14 mouse cellular contexts compared by ENCODE assay signal in the genomic region with DNA sequence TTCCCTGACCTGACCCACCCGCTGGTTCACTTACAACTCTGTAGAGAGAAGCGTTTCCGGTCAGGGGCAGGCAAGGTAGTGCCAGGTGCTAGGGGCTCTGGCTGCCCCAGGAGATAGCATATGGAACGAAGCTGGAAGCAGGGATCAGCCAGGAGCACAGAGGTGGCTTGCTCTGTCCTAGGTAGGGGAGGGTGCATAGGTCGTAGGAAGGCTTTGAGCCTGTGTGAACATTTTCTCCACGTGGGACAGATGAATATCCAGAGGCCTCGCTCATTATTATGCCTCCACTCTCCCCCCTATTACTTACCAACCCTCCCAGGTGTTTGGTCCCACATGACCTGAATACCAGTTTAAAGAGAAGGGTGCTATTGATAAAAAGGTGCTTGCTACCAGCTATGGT. TPM values are rescaled to one million over a fixed set of nuclear protein-coding genes. Genes with fewer than 3 reads are reported as not detected.
DNase-seq lines count a peak whose midpoint lies in the region; ATAC-seq and TF ChIP-seq lines count a peak whose summit lies in the region.
"Had no signal": no experiment of that assay in that cellular context is flagged by ENCODE, and none has a peak within 500 bp of the region (broad histone marks: within the 10 kb centered on the region; RNA-seq: fewer than 3 reads in every experiment).

No protein-coding gene starts in this region.

- no peak overlapping the region for H3K9ac ChIP-seq in hindbrain, postnatal 0 days (replicated peaks; ENCODE audit: low read length)
- no peak overlapping the region for H3K9ac ChIP-seq in hindbrain, embryonic 14.5 days
- H3K9ac ChIP-seq: forebrain, embryonic 15.5 days; hindbrain, embryonic 15.5 days had no signal

- ATAC-seq in hindbrain, postnatal 0 days = no peak
- no peak for ATAC-seq in hindbrain, embryonic 14.5 days (ENCODE audit: low FRiP score)

- H3K27me3 ChIP-seq in cerebellum, adult 2 months (ENCODE audit: control insufficient read depth, insufficient read depth, low read length) = no peaks in the 10 kb centered on the region
- H3K27me3 ChIP-seq in hindbrain, postnatal 0 days (ENCODE audit: insufficient read depth, low read length) = no peaks in the 10 kb centered on the region
- H3K27me3 ChIP-seq in hindbrain, embryonic 14.5 days (ENCODE audit: control insufficient read depth, insufficient read depth, low read length) = no peaks in the 10 kb centered on the region
- no peaks in the 10 kb centered on the region for H3K27me3 ChIP-seq in embryonic facial prominence, embryonic 10.5 days (replicated peaks; ENCODE audit: low read depth, poor library complexity, severe bottlenecking)
- no peaks in the 10 kb centered on the region for H3K27me3 ChIP-seq in myocyte (ENCODE audit: control insufficient read depth, insufficient read depth, insufficient read length)
- no peaks in the 10 kb centered on the region for H3K27me3 ChIP-seq in thymus, adult 2 months (ENCODE audit: control insufficient read depth, insufficient read depth, low read length)
- H3K27me3 ChIP-seq: forebrain, embryonic 15.5 days; hindbrain, embryonic 15.5 days; limb, embryonic 13.5 days had no signal

- peaks cover 33% of the 10 kb centered on the region for H3K36me3 ChIP-seq in hindbrain, postnatal 0 days (ENCODE audit: insufficient read depth, low read length)
- H3K36me3 ChIP-seq in hindbrain, embryonic 14.5 days (replicated peaks; ENCODE audit: control insufficient read depth, insufficient read depth) = peaks cover 54% of the 10 kb centered on the region
- peaks cover 68% of the 10 kb centered on the region for H3K36me3 ChIP-seq in embryonic facial prominence, embryonic 10.5 days (replicated peaks)
- H3K36me3 ChIP-seq in myocyte (ENCODE audit: control insufficient read depth, insufficient read depth) = peaks cover 3% of the 10 kb centered on the region
- H3K36me3 ChIP-seq in thymus, adult 2 months (ENCODE audit: control insufficient read depth, insufficient read depth, low read length) = peaks cover 11% of the 10 kb centered on the region

- H3K79me2 ChIP-seq in myocyte (ENCODE audit: control insufficient read depth, insufficient read depth) = peaks cover 7% of the 10 kb centered on the region

- no peak overlapping the region for H3K27ac ChIP-seq in cerebellum, adult 2 months (ENCODE audit: insufficient read depth, low read length)
- H3K27ac ChIP-seq in hindbrain, postnatal 0 days = peak overlapping the region; percentile 20; the same call in 1 of the 2 replicates
- no peak overlapping the region for H3K27ac ChIP-seq in hindbrain, embryonic 14.5 days
- H3K27ac ChIP-seq in embryonic facial prominence, embryonic 10.5 days (replicated peaks) = no peak overlapping the region
- no peak overlapping the region for H3K27ac ChIP-seq in thymus, adult 2 months (ENCODE audit: control insufficient read depth, insufficient read depth, low read length)
- H3K27ac ChIP-seq: forebrain, embryonic 15.5 days; hindbrain, embryonic 15.5 days; kidney, postnatal 0 days had no signal

- DNase-seq in cerebellum, adult 2 months = peak; percentile 25 to 38
- DNase-seq in cerebellum, postnatal 10 days = no peak
- no peak for DNase-seq in hindbrain, postnatal 0 days (ENCODE audit: low spot score)
- DNase-seq in hindbrain, embryonic 14.5 days (ENCODE audit: low spot score) = no peak
- no peak for DNase-seq in embryonic facial prominence, embryonic 10.5 days (ENCODE audit: low spot score)
- DNase-seq in thymus, postnatal 0 days (ENCODE audit: low spot score) = no peak
- DNase-seq in thymus, adult 2 months = no peak

- H3K4me2 ChIP-seq in hindbrain, postnatal 0 days (ENCODE audit: low read depth, low read length) = no peak overlapping the region
- H3K4me2 ChIP-seq in hindbrain, embryonic 14.5 days (replicated peaks) = no peak overlapping the region
- no peak overlapping the region for H3K4me2 ChIP-seq in myocyte (ENCODE audit: low read depth)

- H3K4me3 ChIP-seq in cerebellum, adult 2 months (replicated peaks; ENCODE audit: insufficient read depth, low read depth, low read length) = no peak overlapping the region
- no peak overlapping the region for H3K4me3 ChIP-seq in hindbrain, postnatal 0 days (ENCODE audit: low read length)
- no peak overlapping the region for H3K4me3 ChIP-seq in hindbrain, embryonic 14.5 days (replicated peaks; ENCODE audit: low read length)
- H3K4me3 ChIP-seq in embryonic facial prominence, embryonic 10.5 days = peak overlapping the region; percentile 32; the same call in 1 of the 2 replicates
- H3K4me3 ChIP-seq in myocyte = no peak overlapping the region
- no peak overlapping the region for H3K4me3 ChIP-seq in thymus, adult 2 months (ENCODE audit: control insufficient read depth, insufficient read depth, low read length)
- H3K4me3 ChIP-seq: forebrain, embryonic 15.5 days; hindbrain, embryonic 15.5 days had no signal

- H3K9me3 ChIP-seq in hindbrain, postnatal 0 days (ENCODE audit: low read length) = no peaks in the 10 kb centered on the region
- H3K9me3 ChIP-seq in hindbrain, embryonic 14.5 days (ENCODE audit: control insufficient read depth, low read length) = no peaks in the 10 kb centered on the region
- no peaks in the 10 kb centered on the region for H3K9me3 ChIP-seq in embryonic facial prominence, embryonic 10.5 days
- H3K9me3 ChIP-seq: forebrain, embryonic 15.5 days; hindbrain, embryonic 15.5 days; limb, embryonic 13.5 days had no signal

- H3ac ChIP-seq in myocyte (ENCODE audit: control insufficient read depth, insufficient read length) = no peak overlapping the region

- no peak for TF ChIP-seq CTCF in cerebellum, adult 2 months (IDR thresholded peaks at IDR 0.05; ENCODE audit: borderline replicate concordance, insufficient read depth, low read depth, low read length)
- no peak for TF ChIP-seq CTCF in hindbrain, postnatal 0 days (IDR thresholded peaks at IDR 0.05; ENCODE audit: low read depth)
- TF ChIP-seq CTCF in thymus, adult 2 months (IDR thresholded peaks at IDR 0.05; ENCODE audit: borderline replicate concordance, control insufficient read depth, extremely low read depth, insufficient read depth, low read length, poor library complexity) = no peak

- no peak for TF ChIP-seq POLR2A in cerebellum, adult 2 months (IDR thresholded peaks at IDR 0.05; ENCODE audit: borderline replicate concordance, insufficient read depth, low read length)
- no peak for TF ChIP-seq POLR2A in myocyte (IDR thresholded peaks at IDR 0.05; ENCODE audit: insufficient read length, low read depth)
- TF ChIP-seq POLR2A in thymus, adult 2 months (IDR thresholded peaks at IDR 0.05; ENCODE audit: control insufficient read depth, extremely low read depth, insufficient read depth, low read length, poor library complexity) = no peak

- WGBS in cerebellum, adult 2 months = 59% methylated on average over 7 of the region's 7 CpGs
- 73% methylated on average over 7 of the region's 7 CpGs for WGBS in hindbrain, postnatal 0 days
- 82% methylated on average over 7 of the region's 7 CpGs for WGBS in hindbrain, embryonic 14.5 days
- WGBS in embryonic facial prominence, embryonic 10.5 days = 75% methylated on average over 7 of the region's 7 CpGs
- 77% methylated on average over 7 of the region's 7 CpGs for WGBS in thymus, adult 2 months

- peaks cover 7% of the 10 kb centered on the region; the same call in 1 of the 2 replicates for H3K4me1 ChIP-seq in cerebellum, adult 2 months (ENCODE audit: control insufficient read depth, insufficient read depth, low read length)
- peaks cover 8% of the 10 kb centered on the region; the same call in 1 of the 2 replicates for H3K4me1 ChIP-seq in hindbrain, postnatal 0 days (ENCODE audit: insufficient read depth, low read length)
- H3K4me1 ChIP-seq in hindbrain, embryonic 14.5 days (replicated peaks; ENCODE audit: control insufficient read depth, insufficient read depth, low read length) = peaks cover 13% of the 10 kb centered on the region
- peaks cover 48% of the 10 kb centered on the region for H3K4me1 ChIP-seq in embryonic facial prominence, embryonic 10.5 days
- peaks cover 18% of the 10 kb centered on the region for H3K4me1 ChIP-seq in thymus, adult 2 months (replicated peaks; ENCODE audit: control insufficient read depth, insufficient read depth, low read length)

RNA-seq across cellular contexts. Expression of gene Amigo3, which starts 0.5 kb away (rescaled TPM):
- 2.7 TPM in 2 replicates for polyA plus RNA-seq in cerebellum, adult 2 months (2012; rRNA removed)
- 4.8 and 6.1 TPM in 2 replicates for total RNA-seq in hindbrain, postnatal 0 days (2014; rRNA removed)
- 1.8 and 2.1 TPM in 2 replicates for polyA plus RNA-seq in hindbrain, postnatal 0 days (2015; fragmentation: Nextera tagmentation; extraction: Ambion mirVana)
- polyA plus RNA-seq in hindbrain, embryonic 14.5 days (2014; fragmentation: Nextera tagmentation; extraction: Ambion mirVana) = 2.4 and 2.9 TPM in 2 replicates
- 2.7 and 2.8 TPM in 2 replicates for polyA plus RNA-seq in embryonic facial prominence, embryonic 10.5 days (2016; fragmentation: Nextera tagmentation; extraction: Ambion mirVana)
- 1.8 TPM for polyA plus RNA-seq in myocyte (2012; fragmentation: generic; extraction: Trizol)
- 1.7 and 2.0 TPM in 2 replicates for polyA plus RNA-seq in thymus, postnatal 0 days (2015; fragmentation: Nextera tagmentation; extraction: Ambion mirVana)
- polyA plus RNA-seq in thymus, adult 2 months (2012; rRNA removed) = 4.5 and 4.8 TPM in 2 replicates

RNA-seq across cellular contexts. Expression of gene Gmppb, which starts 3.4 kb away (rescaled TPM):
- 16.5 and 28.7 TPM in 2 replicates for polyA plus RNA-seq in cerebellum, adult 2 months (2012; rRNA removed)
- total RNA-seq in hindbrain, postnatal 0 days (2014; rRNA removed) = 13.0 and 13.3 TPM in 2 replicates
- polyA plus RNA-seq in hindbrain, postnatal 0 days (2015; fragmentation: Nextera tagmentation; extraction: Ambion mirVana) = 17.1 and 18.1 TPM in 2 replicates
- polyA plus RNA-seq in hindbrain, embryonic 14.5 days (2014; fragmentation: Nextera tagmentation; extraction: Ambion mirVana) = 17.7 and 18.2 TPM in 2 replicates
- polyA plus RNA-seq in embryonic facial prominence, embryonic 10.5 days (2016; fragmentation: Nextera tagmentation; extraction: Ambion mirVana) = 23.3 and 26.1 TPM in 2 replicates
- 32.0 TPM for polyA plus RNA-seq in myocyte (2012; fragmentation: generic; extraction: Trizol)
- 29.9 TPM in 2 replicates for polyA plus RNA-seq in thymus, postnatal 0 days (2015; fragmentation: Nextera tagmentation; extraction: Ambion mirVana)
- 18.0 and 20.9 TPM in 2 replicates for polyA plus RNA-seq in thymus, adult 2 months (2012; rRNA removed)

RNA-seq across cellular contexts. Expression of gene Mst1, which starts 27.8 kb away (rescaled TPM):
- 0.13 TPM in 1 of 2 replicates, not detected in the other for polyA plus RNA-seq in cerebellum, adult 2 months (2012; rRNA removed)
- 0.29 TPM in 1 of 2 replicates, not detected in the other for total RNA-seq in hindbrain, postnatal 0 days (2014; rRNA removed)
- not detected in 2 replicates for polyA plus RNA-seq in hindbrain, postnatal 0 days (2015; fragmentation: Nextera tagmentation; extraction: Ambion mirVana)
- polyA plus RNA-seq in hindbrain, embryonic 14.5 days (2014; fragmentation: Nextera tagmentation; extraction: Ambion mirVana) = not detected in 2 replicates
- 0.43 and 0.69 TPM in 2 replicates for polyA plus RNA-seq in embryonic facial prominence, embryonic 10.5 days (2016; fragmentation: Nextera tagmentation; extraction: Ambion mirVana)
- polyA plus RNA-seq in myocyte (2012; fragmentation: generic; extraction: Trizol) = 0.65 TPM
- 1.5 and 3.1 TPM in 2 replicates for polyA plus RNA-seq in thymus, postnatal 0 days (2015; fragmentation: Nextera tagmentation; extraction: Ambion mirVana)
- polyA plus RNA-seq in thymus, adult 2 months (2012; rRNA removed) = 3.3 and 3.5 TPM in 2 replicates
- total RNA-seq: layer of hippocampus, postnatal 36 days; monocyte, adult 5-6 weeks had no signal
- polyA plus RNA-seq: forebrain, embryonic 15.5 days had no signal

RNA-seq across cellular contexts. Expression of gene Rnf123, which starts 30.7 kb away (rescaled TPM):
- polyA plus RNA-seq in cerebellum, adult 2 months (2012; rRNA removed) = 184 and 213 TPM in 2 replicates
- total RNA-seq in hindbrain, postnatal 0 days (2014; rRNA removed) = 59.0 and 60.4 TPM in 2 replicates
- polyA plus RNA-seq in hindbrain, postnatal 0 days (2015; fragmentation: Nextera tagmentation; extraction: Ambion mirVana) = 41.8 and 43.8 TPM in 2 replicates
- 49.9 and 50.9 TPM in 2 replicates for polyA plus RNA-seq in hindbrain, embryonic 14.5 days (2014; fragmentation: Nextera tagmentation; extraction: Ambion mirVana)
- 32.7 and 34.1 TPM in 2 replicates for polyA plus RNA-seq in embryonic facial prominence, embryonic 10.5 days (2016; fragmentation: Nextera tagmentation; extraction: Ambion mirVana)
- 33.4 TPM for polyA plus RNA-seq in myocyte (2012; fragmentation: generic; extraction: Trizol)
- 27.9 and 37.9 TPM in 2 replicates for polyA plus RNA-seq in thymus, postnatal 0 days (2015; fragmentation: Nextera tagmentation; extraction: Ambion mirVana)
- polyA plus RNA-seq in thymus, adult 2 months (2012; rRNA removed) = 221 and 246 TPM in 2 replicates

RNA-seq across cellular contexts. Expression of gene Apeh, which starts 42.0 kb away (rescaled TPM):
- polyA plus RNA-seq in cerebellum, adult 2 months (2012; rRNA removed) = 69.6 and 83.5 TPM in 2 replicates
- total RNA-seq in hindbrain, postnatal 0 days (2014; rRNA removed) = 47.8 and 53.3 TPM in 2 replicates
- 39.6 and 40.4 TPM in 2 replicates for polyA plus RNA-seq in hindbrain, postnatal 0 days (2015; fragmentation: Nextera tagmentation; extraction: Ambion mirVana)
- 44.8 and 48.7 TPM in 2 replicates for polyA plus RNA-seq in hindbrain, embryonic 14.5 days (2014; fragmentation: Nextera tagmentation; extraction: Ambion mirVana)
- 68.3 and 72.8 TPM in 2 replicates for polyA plus RNA-seq in embryonic facial prominence, embryonic 10.5 days (2016; fragmentation: Nextera tagmentation; extraction: Ambion mirVana)
- polyA plus RNA-seq in myocyte (2012; fragmentation: generic; extraction: Trizol) = 59.0 TPM
- 48.0 and 51.4 TPM in 2 replicates for polyA plus RNA-seq in thymus, postnatal 0 days (2015; fragmentation: Nextera tagmentation; extraction: Ambion mirVana)
- 131 and 163 TPM in 2 replicates for polyA plus RNA-seq in thymus, adult 2 months (2012; rRNA removed)

Comparison
In these comparisons a context has a peak if more than half of its experiments do, and no peak if none do; other contexts are left out.
1. DNase-seq: peak in cerebellum, adult 2 months (2 of 2); none in cerebellum, postnatal 10 days (0 of 2), hindbrain, postnatal 0 days (single experiment), hindbrain, embryonic 14.5 days (single experiment), embryonic facial prominence, embryonic 10.5 days (single experiment), thymus, postnatal 0 days (single experiment) and thymus, adult 2 months (single experiment).